Comparison of ENCODE assay signal across 9 mouse cellular contexts in the genomic region with DNA sequence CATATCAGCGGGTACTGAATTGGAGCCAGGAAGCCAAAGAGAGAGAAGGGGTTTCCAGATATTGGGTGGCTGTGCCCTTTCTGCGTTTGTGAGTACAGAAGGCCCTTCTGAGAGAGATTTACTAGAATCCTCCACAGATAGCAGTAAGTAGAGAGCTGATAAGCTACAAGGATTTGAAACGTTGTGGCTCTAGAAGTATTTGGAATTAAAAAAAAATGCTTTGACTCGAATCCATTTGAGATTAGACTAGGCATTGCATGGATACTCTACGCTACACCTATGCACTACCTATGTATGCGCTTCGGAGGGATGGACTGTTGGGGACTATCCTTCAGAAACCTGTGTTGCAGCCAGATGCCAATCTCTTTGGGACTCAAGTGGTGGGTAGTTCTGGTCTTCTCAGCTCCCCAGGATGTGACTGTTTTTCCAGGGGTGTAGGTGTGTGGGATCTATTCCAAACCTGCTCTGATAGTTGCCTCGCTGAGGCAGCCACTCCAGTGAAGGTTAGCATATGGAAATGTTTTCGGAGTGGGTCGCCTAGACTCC. TPM values are rescaled to one million over a fixed set of nuclear protein-coding genes. Genes with fewer than 3 reads are reported as not detected.
DNase-seq lines count a peak whose midpoint lies in the region; ATAC-seq lines count a peak whose summit lies in the region.
"Had no signal": no experiment of that assay in that cellular context is flagged by ENCODE, and none has a peak within 500 bp of the region (broad histone marks: within the 10 kb centered on the region; RNA-seq: fewer than 3 reads in every experiment).

No protein-coding gene starts in this region.

- no peak for ATAC-seq in heart, embryonic 12.5 days (ENCODE audit: insufficient number of reproducible peaks, low FRiP score)
- peak; percentile 17; the same call in 1 of the 2 replicates for ATAC-seq in embryonic facial prominence, embryonic 11.5 days (replicated peaks; ENCODE audit: insufficient number of reproducible peaks, low FRiP score, low TSS enrichment, low read depth)
- ATAC-seq in intestine, embryonic 15.5 days, result no peak
- no peak for ATAC-seq in midbrain, embryonic 14.5 days (ENCODE audit: low FRiP score, low TSS enrichment)

- H3K27ac ChIP-seq in heart, embryonic 12.5 days (ENCODE audit: poor library complexity, severe bottlenecking), result peak overlapping the region; percentile 13; the same call in 1 of the 2 replicates
- no peak overlapping the region for H3K27ac ChIP-seq in embryonic facial prominence, embryonic 11.5 days (replicated peaks; ENCODE audit: low read depth, low read length)
- no peak overlapping the region for H3K27ac ChIP-seq in intestine, embryonic 15.5 days
- peak overlapping the region; percentile 84 for H3K27ac ChIP-seq in midbrain, embryonic 14.5 days (replicated peaks; ENCODE audit: low read depth, low read length)

- H3K9me3 ChIP-seq in heart, embryonic 12.5 days (replicated peaks), result no peaks in the 10 kb centered on the region
- H3K9me3 ChIP-seq in embryonic facial prominence, embryonic 11.5 days (replicated peaks; ENCODE audit: control insufficient read depth, low read length), result no peaks in the 10 kb centered on the region
- no peaks in the 10 kb centered on the region for H3K9me3 ChIP-seq in intestine, embryonic 15.5 days
- no peaks in the 10 kb centered on the region for H3K9me3 ChIP-seq in midbrain, embryonic 14.5 days (ENCODE audit: control insufficient read depth, low read length)

- H3K4me1 ChIP-seq in heart, embryonic 12.5 days (replicated peaks), result peaks cover 11% of the 10 kb centered on the region
- H3K4me1 ChIP-seq in embryonic facial prominence, embryonic 11.5 days (ENCODE audit: control insufficient read depth, insufficient read depth, low read length), result no peaks in the 10 kb centered on the region
- no peaks in the 10 kb centered on the region for H3K4me1 ChIP-seq in intestine, embryonic 15.5 days (replicated peaks)
- H3K4me1 ChIP-seq in midbrain, embryonic 14.5 days (ENCODE audit: control insufficient read depth, insufficient read depth, low read length), result peaks cover 4% of the 10 kb centered on the region; the same call in 1 of the 2 replicates

- 12% methylated on average over 10 of the region's 10 CpGs for WGBS in heart, embryonic 12.5 days
- WGBS in embryonic facial prominence, embryonic 11.5 days, result 10% methylated on average over 10 of the region's 10 CpGs
- 23% methylated on average over 10 of the region's 10 CpGs for WGBS in intestine, embryonic 15.5 days
- WGBS in midbrain, embryonic 14.5 days, result 6% methylated on average over 10 of the region's 10 CpGs

- H3K9ac ChIP-seq in heart, embryonic 12.5 days, result no peak overlapping the region
- no peak overlapping the region for H3K9ac ChIP-seq in embryonic facial prominence, embryonic 11.5 days (replicated peaks; ENCODE audit: low read length)
- no peak overlapping the region for H3K9ac ChIP-seq in intestine, embryonic 15.5 days
- H3K9ac ChIP-seq in midbrain, embryonic 14.5 days (replicated peaks; ENCODE audit: low read length), result peak overlapping the region; percentile 91

- no peaks in the 10 kb centered on the region for H3K27me3 ChIP-seq in heart, embryonic 12.5 days (replicated peaks)
- H3K27me3 ChIP-seq in embryonic facial prominence, embryonic 11.5 days (ENCODE audit: control insufficient read depth, insufficient read depth, low read length), result no peaks in the 10 kb centered on the region; the same call in 1 of the 2 replicates
- H3K27me3 ChIP-seq in intestine, embryonic 15.5 days (replicated peaks), result no peaks in the 10 kb centered on the region
- H3K27me3 ChIP-seq in midbrain, embryonic 14.5 days (ENCODE audit: control insufficient read depth, insufficient read depth, low read length), result no peaks in the 10 kb centered on the region

- H3K4me2 ChIP-seq in heart, embryonic 12.5 days, result peak overlapping the region; percentile 94
- peak overlapping the region; percentile 93; the same call in 1 of the 2 replicates for H3K4me2 ChIP-seq in embryonic facial prominence, embryonic 11.5 days (ENCODE audit: low read depth, low read length)
- H3K4me2 ChIP-seq in intestine, embryonic 15.5 days (replicated peaks), result peak overlapping the region; percentile 93
- H3K4me2 ChIP-seq in midbrain, embryonic 14.5 days (ENCODE audit: low read length), result peak overlapping the region; percentile 80

- no peaks in the 10 kb centered on the region for H3K36me3 ChIP-seq in heart, embryonic 12.5 days
- no peaks in the 10 kb centered on the region for H3K36me3 ChIP-seq in embryonic facial prominence, embryonic 11.5 days (replicated peaks; ENCODE audit: control insufficient read depth, insufficient read depth, low read depth, low read length)
- H3K36me3 ChIP-seq in intestine, embryonic 15.5 days, result no peaks in the 10 kb centered on the region
- no peaks in the 10 kb centered on the region for H3K36me3 ChIP-seq in midbrain, embryonic 14.5 days (ENCODE audit: control insufficient read depth, insufficient read depth, low read length)

- intact Hi-C loops in heart, postnatal 14 days (cut with DNase I), result no loop called here

- peak overlapping the region; percentile 58 for H3K4me3 ChIP-seq in heart, embryonic 12.5 days
- H3K4me3 ChIP-seq in embryonic facial prominence, embryonic 11.5 days (ENCODE audit: low read depth, low read length), result peak overlapping the region; percentile 49
- H3K4me3 ChIP-seq in intestine, embryonic 15.5 days (replicated peaks), result peak overlapping the region; percentile 66
- peak overlapping the region; percentile 79 for H3K4me3 ChIP-seq in midbrain, embryonic 14.5 days (replicated peaks; ENCODE audit: low read depth, low read length)

- no peak for DNase-seq in heart, postnatal 14 days
- peak; percentile 14 for DNase-seq in embryonic facial prominence, embryonic 11.5 days (ENCODE audit: low spot score)
- peak; percentile 53 for DNase-seq in midbrain, embryonic 14.5 days
- DNase-seq in urinary bladder, adult 2 months (ENCODE audit: low spot score), result no peak
- DNase-seq in gastrocnemius, adult 18-20 months (ENCODE audit: low spot score), result no peak
- no peak for DNase-seq in adrenal gland, adult 8-10 months

RNA-seq across cellular contexts. Expression of a gene that starts 1.8 kb away (rescaled TPM):
- polyA plus RNA-seq in heart, embryonic 12.5 days (2016; fragmentation: Nextera tagmentation; extraction: Ambion mirVana), result 15.6 and 16.5 TPM in 2 replicates
- total RNA-seq in heart, postnatal 14 days (2021), result under 1 TPM; 0.15 to 0.22 TPM
- 17.5 and 18.1 TPM in 2 replicates for polyA plus RNA-seq in embryonic facial prominence, embryonic 11.5 days (2014; fragmentation: Nextera tagmentation; extraction: Ambion mirVana)
- polyA plus RNA-seq in intestine, embryonic 15.5 days (2015; fragmentation: Nextera tagmentation; extraction: Ambion mirVana), result 6.4 and 7.1 TPM in 2 replicates
- 51.0 and 57.0 TPM in 2 replicates for polyA plus RNA-seq in midbrain, embryonic 14.5 days (2014; fragmentation: Nextera tagmentation; extraction: Ambion mirVana)
- polyA plus RNA-seq in urinary bladder, adult 2 months (2012; rRNA removed), result 5.2 and 6.3 TPM in 2 replicates
- total RNA-seq in gastrocnemius, adult 18-20 months (2021), result under 1 TPM; 0.09 to 0.59 TPM
- total RNA-seq in adrenal gland, adult 8-10 months (2022), result 1 to 10 TPM; 2.4 to 4.7 (median 3.6) TPM
- total RNA-seq: common myeloid progenitor, adult 5-6 weeks had no signal

Comparison
In these comparisons a context has a peak if more than half of its experiments do, and no peak if none do; other contexts are left out.
1. H3K27ac ChIP-seq: peak in heart, embryonic 12.5 days (single experiment) and midbrain, embryonic 14.5 days (single experiment); none in embryonic facial prominence, embryonic 11.5 days (single experiment) and intestine, embryonic 15.5 days (single experiment).
2. DNase-seq: peak in embryonic facial prominence, embryonic 11.5 days (single experiment) and midbrain, embryonic 14.5 days (single experiment); none in heart, postnatal 14 days (0 of 2), urinary bladder, adult 2 months (single experiment), gastrocnemius, adult 18-20 months (single experiment) and adrenal gland, adult 8-10 months (single experiment).
3. Peak in every context shown above with its lines, with median percentiles within 50 percentile points of each other: H3K4me2 ChIP-seq and H3K4me3 ChIP-seq.